Mouse (Mus musculus) megakaryocyte progenitor cell, adult 5-6 weeks (primary cell): ENCODE measurements around the gene Cdc42se1. TPM values are rescaled to one million over a fixed set of nuclear protein-coding genes. Genes with fewer than 3 reads are reported as not detected.
"Not testable (repeated sequence)": the region's sequence is repeated elsewhere in the genome, so short reads cannot be mapped to it uniquely, and the experiment has no call there.

Experiments
- ATAC-seq: replicated peaks from 2 replicates; pipeline ENCODE4 v1.8.0; 2016; ENCODE audit warnings: mild to moderate bottlenecking, moderate TSS enrichment, inconsistent platforms; ENCODE audit not compliant: poor library complexity
- total RNA-seq, 2 experiments: library from RNA; stranded (forward) in 1 of 2; stranded (reverse) in 1 of 2; fragments of 157-497, 149-512 nt in 1 of 2; fragments of 200-1000 nt in 1 of 2; gene quantifications; 2 replicates each; pipeline versions ENCODE4 v1.2.3 to v1.2.4; 2015 to 2017

Cdc42se1 gene
- total RNA-seq (2015) = 56.2 and 56.7 TPM in 2 replicates
- total RNA-seq (2017) = 52.5 and 60.3 TPM in 2 replicates

GRCm38 (mm10) chr3:95228148-95228893 lies at the start of gene Cdc42se1:
Cdc42se1 (plus strand) TSS chr3:95228732.
- ATAC-seq = peak; percentile 75

- no peak for ATAC-seq
Measured at GRCm38 (mm10) chr3:95178948-95179347, 49.6 kb upstream of the Cdc42se1 start.

GRCm38 (mm10) chr3:95179890-95180289 lies 48.6 kb upstream of the Cdc42se1 start:
- no peak for ATAC-seq

GRCm38 (mm10) chr3:95181841-95182240 lies 46.7 kb upstream of the Cdc42se1 start:
- no peak for ATAC-seq

GRCm38 (mm10) chr3:95184796-95185577 lies 43.5 kb upstream of the Cdc42se1 start:
- ATAC-seq = no peak

- ATAC-seq = no peak
Measured at GRCm38 (mm10) chr3:95186100-95186499, 42.4 kb upstream of the Cdc42se1 start.

GRCm38 (mm10) chr3:95186888-95187287 lies 41.6 kb upstream of the Cdc42se1 start:
- ATAC-seq = no peak

- no peak for ATAC-seq
Measured at GRCm38 (mm10) chr3:95194721-95195135, 33.8 kb upstream of the Cdc42se1 start.

DNA sequence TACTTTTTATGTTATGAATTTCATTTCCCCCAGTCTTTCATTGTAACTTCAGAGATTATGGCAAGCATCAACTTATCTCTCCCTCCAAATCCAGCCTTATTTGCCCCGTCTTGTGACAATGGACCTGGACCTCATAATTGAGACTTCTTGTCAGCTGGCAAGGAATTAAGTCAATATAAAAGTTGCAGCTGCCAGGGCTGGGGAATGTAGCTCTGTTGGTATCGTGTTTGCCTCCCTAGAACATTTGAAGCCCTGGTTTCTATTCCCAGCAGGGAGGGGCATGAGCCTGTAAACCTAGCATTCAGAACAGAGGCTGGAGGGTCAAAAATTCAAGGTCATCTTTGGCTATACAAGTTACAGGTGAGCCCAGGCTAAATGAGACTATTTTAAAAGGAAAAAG lies 32.8 kb upstream of the Cdc42se1 start:
- no peak for ATAC-seq

- no peak for ATAC-seq
Measured at GRCm38 (mm10) chr3:95199101-95199500, 29.4 kb upstream of the Cdc42se1 start.

DNA sequence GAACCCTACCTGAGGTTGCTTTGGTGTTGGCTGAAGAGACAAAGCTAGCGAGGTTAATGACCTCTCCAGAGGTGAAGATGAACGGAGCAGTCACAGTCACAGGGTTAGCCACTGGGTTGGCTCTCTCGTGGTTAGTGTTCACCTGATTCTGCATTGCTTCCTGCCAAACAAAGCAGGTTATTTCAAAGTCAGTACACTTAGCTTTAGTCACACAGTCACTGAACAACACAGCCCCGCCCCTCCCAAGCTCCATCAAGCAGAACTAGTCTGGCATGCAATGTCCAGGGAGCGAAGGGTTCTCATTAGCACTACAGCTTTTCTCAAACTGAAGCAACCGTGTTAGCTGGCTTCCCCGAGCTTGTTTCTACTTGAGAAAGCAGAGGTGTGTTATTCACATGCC lies 28.4 kb upstream of the Cdc42se1 start:
- ATAC-seq = no peak

DNA sequence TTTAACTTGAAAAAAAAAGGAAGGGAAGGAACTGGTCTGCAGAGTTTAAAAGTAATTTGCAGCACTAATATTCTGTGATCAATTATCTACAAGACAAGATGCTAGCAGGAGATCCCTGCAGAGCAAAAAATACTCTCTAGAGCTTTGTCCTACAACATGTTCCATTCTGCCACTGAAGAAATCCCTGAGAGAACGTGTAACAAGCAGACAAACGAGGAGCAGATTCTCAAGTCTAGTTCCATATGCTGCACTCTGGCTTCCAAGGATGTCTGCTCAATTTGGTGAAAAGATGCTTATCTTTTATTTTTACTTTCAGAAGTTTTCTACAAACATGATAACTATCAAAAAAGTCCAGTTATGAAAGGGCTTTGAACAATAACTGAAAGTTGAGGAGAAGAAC lies 28.0 kb upstream of the Cdc42se1 start:
- ATAC-seq = no peak

DNA sequence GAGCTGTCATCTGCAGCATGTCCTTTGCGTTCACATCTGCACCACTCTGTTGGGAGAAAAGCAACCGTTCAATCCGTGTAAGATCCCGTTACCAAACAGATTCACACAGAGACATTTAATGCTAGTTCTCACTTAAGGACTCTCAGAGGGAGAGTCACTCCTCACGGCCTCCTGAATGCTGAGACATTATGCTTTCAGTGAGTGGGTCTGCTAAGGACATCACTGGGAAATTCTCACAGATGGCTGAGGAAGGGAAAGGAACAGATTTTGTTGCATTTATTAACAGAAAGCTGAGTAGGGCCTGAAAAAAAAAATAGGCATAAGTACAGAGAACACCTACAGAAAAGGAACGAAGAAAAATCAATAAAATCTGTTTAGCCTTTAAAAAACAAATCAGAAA lies 24.7 kb upstream of the Cdc42se1 start:
- ATAC-seq = no peak

DNA sequence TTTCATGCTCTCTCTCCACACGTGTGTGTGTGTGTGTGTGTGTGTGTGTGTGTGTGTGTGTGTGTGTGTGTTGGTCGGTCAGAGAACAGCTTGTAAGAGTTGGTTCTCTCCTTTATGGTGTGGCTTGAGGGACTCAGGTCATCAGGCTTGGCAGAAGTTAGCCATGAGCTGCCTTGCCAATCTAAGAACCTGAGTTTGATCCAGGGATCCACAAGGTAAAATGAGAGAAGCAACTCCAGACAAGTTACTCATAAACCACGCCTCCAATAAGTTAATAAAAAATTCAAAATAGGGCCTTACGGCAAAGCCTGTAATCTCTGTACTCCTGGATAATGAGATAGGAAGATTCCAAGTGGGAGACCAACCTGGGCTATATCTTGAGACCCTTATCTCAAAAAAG lies 20.2 kb upstream of the Cdc42se1 start:
- ATAC-seq = no peak

GRCm38 (mm10) chr3:95210585-95210984 lies 17.9 kb upstream of the Cdc42se1 start:
- no peak for ATAC-seq

DNA sequence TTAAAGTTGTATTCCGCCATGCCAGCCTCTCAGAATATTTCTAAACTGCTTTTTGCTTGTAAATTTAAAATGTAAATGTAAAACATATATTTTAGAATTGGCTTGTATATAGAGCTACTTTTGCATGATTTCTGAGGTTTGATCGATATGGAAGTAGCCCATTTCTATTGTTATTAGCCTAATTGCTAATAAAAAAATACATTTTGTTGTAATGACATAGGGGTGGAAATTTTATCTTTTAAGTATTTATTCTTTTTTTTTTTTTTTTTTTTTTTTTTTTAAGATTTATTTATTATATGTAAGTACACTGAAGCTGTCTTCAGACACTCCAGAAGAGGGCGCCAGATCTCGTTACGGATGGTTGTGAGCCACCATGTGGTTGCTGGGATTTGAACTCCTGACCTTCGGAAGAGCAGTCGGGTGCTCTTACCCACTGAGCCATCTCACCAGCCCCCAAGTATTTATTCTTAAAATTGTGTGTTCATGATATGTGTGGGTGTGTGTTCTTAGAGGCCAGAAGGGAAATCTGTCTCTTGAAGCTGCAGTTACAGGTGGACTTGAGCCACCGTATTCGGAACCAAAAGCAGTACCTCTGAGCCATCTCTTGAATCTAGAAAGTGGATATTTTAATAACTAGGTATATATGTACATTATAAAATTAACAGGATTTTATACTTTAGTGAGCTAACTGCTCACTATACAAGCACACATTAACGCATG lies 15.5 kb upstream of the Cdc42se1 start:
- ATAC-seq = not testable (repeated sequence)

DNA sequence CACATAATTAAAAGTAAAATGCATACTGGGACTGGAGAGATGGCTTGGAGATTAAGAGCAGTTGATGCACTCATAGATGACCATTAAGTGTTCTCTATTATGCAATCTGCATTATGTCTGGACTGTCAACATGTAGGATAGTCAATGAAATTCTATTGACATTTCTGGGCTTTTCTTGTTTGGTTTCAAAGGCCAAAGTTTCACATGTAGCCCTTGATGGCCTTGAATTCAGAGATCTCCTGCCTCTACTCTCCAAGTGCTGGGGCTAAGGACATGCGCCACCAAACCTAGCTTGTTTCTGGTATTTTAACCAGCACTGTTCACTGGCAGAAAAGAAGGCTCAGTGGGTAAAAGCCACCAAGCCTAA lies 14.9 kb upstream of the Cdc42se1 start:
- no peak for ATAC-seq

- 0 out of 2 replicates have a peak, but pooled peaks have one; percentile 0 for ATAC-seq
Measured at GRCm38 (mm10) chr3:95216655-95217254, 11.8 kb upstream of the Cdc42se1 start.

- ATAC-seq = peak; percentile 87
Measured at GRCm38 (mm10) chr3:95217255-95218134, 11.0 kb upstream of the Cdc42se1 start, which contains the start of gene Gabpb2. Gabpb2 (minus strand) TSS chr3:95217916.
